Mouse (Mus musculus) E14TG2a.4 (cell line): ENCODE results near the gene Slc1a3.

Experiments
- H3K27me3 ChIP-seq: 2 replicates; pipeline ENCODE4 v1.6.1; 2014; ENCODE audit warnings: low read length, control low read depth; ENCODE audit not compliant: insufficient read depth
- H3K36me3 ChIP-seq: 2 replicates; pipeline ENCODE4 v1.6.1; 2014; ENCODE audit warnings: low read length, control low read depth; ENCODE audit not compliant: insufficient read depth
- H3K4me1 ChIP-seq: replicated peaks from 2 replicates; pipeline ENCODE4 v1.6.1; 2014; ENCODE audit warnings: low read depth, low read length, control low read depth
- H3K4me3 ChIP-seq: replicated peaks from 2 replicates; pipeline ENCODE4 v1.5.1; 2014; ENCODE audit warnings: mild to moderate bottlenecking, low read length
- H3K9me3 ChIP-seq: 2 replicates; pipeline ENCODE4 v1.6.1; 2014; ENCODE audit warnings: low read length, control low read depth
- CTCF ChIP-seq: conservative IDR thresholded peaks from 2 replicates; pipeline ENCODE4 v1.5.1; 2014; ENCODE audit warnings: low read length
- NANOG ChIP-seq: IDR thresholded peaks from 2 replicates; pipeline ENCODE4 v1.6.1; 2014; ENCODE audit warnings: borderline replicate concordance, low read length, mixed read lengths
- POU5F1 ChIP-seq: IDR thresholded peaks from 2 replicates; pipeline ENCODE4 v1.6.1; 2014; ENCODE audit warnings: low read length, borderline replicate concordance

Gene Slc1a3

DNA sequence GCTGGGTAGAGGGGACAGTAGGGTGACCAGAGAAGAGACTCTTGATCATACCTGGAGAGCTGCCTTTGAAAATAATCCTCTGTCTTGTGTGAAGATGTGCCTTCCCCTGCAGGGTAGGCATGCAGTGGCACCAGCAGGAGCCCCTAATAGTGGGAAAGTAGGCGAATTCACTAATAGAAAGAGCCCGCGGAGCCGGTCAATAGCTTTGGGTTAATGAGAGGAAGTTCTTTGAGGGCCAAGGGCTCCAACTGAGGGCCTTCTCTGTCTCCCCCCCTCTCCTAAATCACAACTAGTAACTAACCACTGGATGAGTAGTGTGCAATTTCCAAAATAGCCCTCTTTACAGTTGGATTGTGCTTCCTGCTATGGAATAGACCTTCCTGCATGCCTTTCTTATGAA lies 50.6 kb downstream of the Slc1a3 start:
- TF ChIP-seq POU5F1 (no peak), CTCF (no peak), NANOG (no peak)
- Histone ChIP-seq H3K4me3 (no peak overlapping the region), H3K9me3 (no peaks in the 10 kb centered on the region), H3K36me3 (no peaks in the 10 kb centered on the region), H3K4me1 (peaks cover 35% of the 10 kb centered on the region), H3K27me3 (no peaks in the 10 kb centered on the region)

DNA sequence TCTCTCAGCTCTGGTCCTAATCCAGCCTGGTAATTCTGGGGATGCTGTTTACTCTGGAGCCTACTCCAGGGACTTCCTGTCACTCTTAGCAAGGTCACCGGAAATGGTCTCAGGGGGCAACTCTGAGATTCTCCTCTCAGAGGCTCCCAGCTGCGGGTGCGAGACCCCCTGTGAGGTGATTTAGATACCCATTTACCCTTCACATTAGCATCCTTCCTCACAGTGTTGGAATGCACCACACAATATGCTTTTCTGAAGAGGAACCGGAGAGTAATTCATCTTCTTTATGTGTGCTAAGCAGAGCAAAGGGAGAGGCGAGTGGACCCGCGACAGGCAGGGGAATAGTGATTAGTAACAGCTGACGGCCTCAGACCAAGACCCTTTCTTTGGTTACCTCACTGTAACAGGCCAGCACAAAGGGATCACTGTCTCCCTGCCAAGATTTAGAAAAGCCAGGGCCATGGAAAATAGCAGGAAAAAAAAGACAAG lies 51.0 kb downstream of the Slc1a3 start:
- H3K36me3 ChIP-seq, result no peaks in the 10 kb centered on the region
- no peaks in the 10 kb centered on the region for H3K9me3 ChIP-seq
- H3K27me3 ChIP-seq, result no peaks in the 10 kb centered on the region
- TF ChIP-seq CTCF, result no peak
- no peak for TF ChIP-seq NANOG
- no peak for TF ChIP-seq POU5F1
- peaks cover 35% of the 10 kb centered on the region for H3K4me1 ChIP-seq
- no peak overlapping the region for H3K4me3 ChIP-seq

DNA sequence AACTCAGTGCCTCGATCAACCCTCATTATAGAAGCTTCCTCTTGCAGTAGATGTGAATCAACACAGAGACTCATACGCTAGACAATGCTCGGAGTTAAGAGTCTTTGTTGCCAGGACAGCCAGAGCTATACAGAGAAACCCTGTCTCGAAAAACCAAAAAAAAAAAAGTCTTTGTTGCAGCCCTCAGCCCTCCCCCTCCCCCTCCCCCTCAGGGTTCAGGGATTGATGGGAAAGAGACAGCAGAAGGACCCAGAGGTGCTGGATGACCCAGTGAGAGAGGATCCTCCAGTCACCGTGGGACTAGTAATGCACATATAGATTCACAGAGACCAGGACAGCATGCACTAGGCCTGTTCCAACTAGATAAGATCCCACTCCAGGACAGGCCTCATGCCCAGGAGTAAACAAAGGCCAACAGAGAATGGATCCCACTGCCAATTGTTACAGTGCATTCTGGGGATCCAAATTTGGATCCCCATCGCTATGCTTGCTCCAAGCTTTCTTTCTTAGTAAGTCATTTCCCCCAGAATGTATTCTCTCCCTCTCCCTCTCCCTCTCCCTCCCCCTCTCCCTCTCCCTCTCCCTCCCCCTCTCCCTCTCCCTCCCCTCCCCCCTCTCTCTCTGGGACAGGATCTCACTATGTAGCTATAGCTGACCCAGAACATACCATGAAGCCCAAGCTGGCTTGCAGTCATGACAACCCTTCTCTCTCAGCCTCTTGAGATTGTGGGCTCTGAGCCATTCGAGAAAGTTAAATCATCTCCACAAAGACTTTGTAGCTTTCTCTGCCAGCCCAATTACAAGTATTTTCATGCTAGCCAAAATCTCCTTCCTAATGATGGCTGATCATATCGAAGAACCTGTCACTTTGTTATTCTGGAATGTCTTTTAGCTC lies 52.2 kb downstream of the Slc1a3 start:
- Histone ChIP-seq H3K9me3 (no peaks in the 10 kb centered on the region), H3K4me1 (peaks cover 25% of the 10 kb centered on the region), H3K36me3 (no peaks in the 10 kb centered on the region), H3K27me3 (no peaks in the 10 kb centered on the region), H3K4me3 (no peak overlapping the region)
- TF ChIP-seq NANOG (no peak), CTCF (no peak), POU5F1 (no peak)

DNA sequence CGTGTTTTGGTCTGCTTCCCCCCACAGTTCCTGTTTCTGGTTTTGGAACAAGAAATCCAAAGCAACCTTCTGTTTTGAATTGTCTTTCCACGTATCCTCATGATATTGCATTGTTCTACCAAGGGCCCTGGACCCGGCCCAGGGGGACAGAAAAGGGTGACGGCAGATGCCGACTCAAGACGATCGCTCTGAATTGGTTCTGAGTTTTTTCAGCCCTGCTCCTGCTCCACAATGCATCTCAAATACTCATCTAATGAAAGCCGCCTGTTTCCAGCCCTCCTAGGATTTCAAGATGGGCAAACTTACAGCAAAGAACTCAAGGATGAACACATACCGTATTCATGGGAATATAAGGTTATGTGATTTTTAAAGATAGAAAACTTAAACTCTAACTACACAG lies 55.3 kb downstream of the Slc1a3 start:
- Histone ChIP-seq H3K4me3 (no peak overlapping the region), H3K4me1 (peaks cover 19% of the 10 kb centered on the region), H3K27me3 (no peaks in the 10 kb centered on the region), H3K9me3 (peaks cover 7% of the 10 kb centered on the region), H3K36me3 (peaks cover 13% of the 10 kb centered on the region)
- TF ChIP-seq POU5F1 (no peak), CTCF (no peak)

DNA sequence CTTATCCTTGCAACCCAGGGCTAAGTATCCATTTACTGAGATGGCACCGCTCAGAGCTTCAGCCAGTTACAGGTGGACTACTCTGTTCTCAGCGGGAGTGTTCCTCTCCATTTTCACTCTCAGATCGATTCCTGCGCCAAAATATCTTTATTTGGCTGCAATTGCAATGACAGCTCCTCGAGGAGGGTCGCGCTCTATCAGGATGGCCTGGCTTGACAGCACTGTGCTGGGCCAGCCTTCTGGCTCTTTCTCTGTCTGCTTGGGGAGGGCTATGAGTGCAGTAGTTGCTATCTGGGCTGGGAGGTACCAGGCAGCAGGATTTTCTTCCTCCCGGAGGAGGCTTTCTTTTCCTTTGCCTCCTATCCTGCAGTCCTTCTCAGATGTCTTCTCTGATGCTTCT lies 57.9 kb downstream of the Slc1a3 start:
- H3K4me3 ChIP-seq, result no peak overlapping the region
- H3K36me3 ChIP-seq, result peaks cover 16% of the 10 kb centered on the region
- no peaks in the 10 kb centered on the region for H3K4me1 ChIP-seq
- H3K27me3 ChIP-seq, result no peaks in the 10 kb centered on the region
- peaks cover 7% of the 10 kb centered on the region for H3K9me3 ChIP-seq
- TF ChIP-seq NANOG, result no peak
- no peak for TF ChIP-seq CTCF
- no peak for TF ChIP-seq POU5F1

DNA sequence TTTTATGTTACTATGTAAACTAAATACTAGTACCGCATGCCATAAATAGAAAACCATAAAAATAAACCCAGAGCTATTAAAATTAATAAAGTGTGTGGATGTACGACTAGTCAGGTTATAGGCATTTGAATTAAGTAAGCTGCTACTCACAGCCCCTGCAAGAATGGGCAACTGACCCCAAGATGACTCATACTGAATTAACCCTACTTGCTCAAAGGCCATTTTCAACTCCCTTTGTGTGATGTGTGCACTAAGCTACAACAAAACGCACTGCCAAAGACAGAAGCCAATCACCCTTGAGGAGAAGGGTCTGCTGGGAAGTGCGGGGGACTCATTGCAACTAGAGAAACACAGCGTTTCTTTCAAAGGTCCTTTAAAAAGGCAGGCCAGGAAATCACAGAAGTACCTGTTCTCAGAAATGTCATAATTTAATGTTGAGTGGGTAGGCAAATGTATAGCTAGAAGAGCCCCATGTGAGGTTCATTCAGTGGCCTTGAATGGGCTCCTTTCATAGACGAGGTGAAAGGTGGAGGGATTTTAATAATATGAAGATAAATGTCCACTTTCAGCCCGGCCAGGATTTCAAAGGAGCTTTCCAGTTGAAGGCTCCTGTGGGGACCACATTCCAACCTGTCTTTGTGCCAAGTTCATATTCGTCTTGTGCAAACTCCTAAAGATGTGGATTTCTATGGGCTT lies 66.4 kb downstream of the Slc1a3 start:
- peaks cover 24% of the 10 kb centered on the region for H3K36me3 ChIP-seq
- no peaks in the 10 kb centered on the region for H3K4me1 ChIP-seq
- H3K4me3 ChIP-seq, result no peak overlapping the region
- TF ChIP-seq POU5F1 (no peak), CTCF (no peak), NANOG (no peak)
- no peaks in the 10 kb centered on the region for H3K9me3 ChIP-seq
- no peaks in the 10 kb centered on the region for H3K27me3 ChIP-seq

DNA sequence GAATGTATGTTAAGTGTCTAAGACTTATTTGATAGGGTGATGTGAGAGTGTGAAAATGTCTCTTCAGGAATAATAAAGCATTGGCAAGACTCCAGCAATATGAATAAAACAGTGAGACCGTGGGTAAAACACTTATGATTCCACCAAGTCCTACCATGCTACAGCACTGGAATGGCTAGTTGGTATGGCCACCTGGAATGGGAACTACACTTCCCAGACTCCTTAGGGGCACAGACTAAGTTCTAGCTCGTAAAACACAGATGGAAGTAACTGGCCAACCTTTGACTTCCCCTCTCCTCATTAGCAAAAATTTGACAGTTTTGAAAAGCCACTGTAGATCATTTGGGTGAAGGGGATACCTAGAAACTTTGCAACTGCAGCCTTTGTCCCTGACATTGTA lies 70.7 kb downstream of the Slc1a3 start:
- 0 out of 2 replicates have a peak, but pooled peaks cover 2% of the 10 kb centered on the region for H3K4me1 ChIP-seq
- no peaks in the 10 kb centered on the region for H3K27me3 ChIP-seq
- H3K9me3 ChIP-seq, result peaks cover 9% of the 10 kb centered on the region; the same call in 1 of the 2 replicates
- no peak overlapping the region for H3K4me3 ChIP-seq
- TF ChIP-seq CTCF (no peak), NANOG (no peak), POU5F1 (no peak)
- H3K36me3 ChIP-seq, result peaks cover 30% of the 10 kb centered on the region

DNA sequence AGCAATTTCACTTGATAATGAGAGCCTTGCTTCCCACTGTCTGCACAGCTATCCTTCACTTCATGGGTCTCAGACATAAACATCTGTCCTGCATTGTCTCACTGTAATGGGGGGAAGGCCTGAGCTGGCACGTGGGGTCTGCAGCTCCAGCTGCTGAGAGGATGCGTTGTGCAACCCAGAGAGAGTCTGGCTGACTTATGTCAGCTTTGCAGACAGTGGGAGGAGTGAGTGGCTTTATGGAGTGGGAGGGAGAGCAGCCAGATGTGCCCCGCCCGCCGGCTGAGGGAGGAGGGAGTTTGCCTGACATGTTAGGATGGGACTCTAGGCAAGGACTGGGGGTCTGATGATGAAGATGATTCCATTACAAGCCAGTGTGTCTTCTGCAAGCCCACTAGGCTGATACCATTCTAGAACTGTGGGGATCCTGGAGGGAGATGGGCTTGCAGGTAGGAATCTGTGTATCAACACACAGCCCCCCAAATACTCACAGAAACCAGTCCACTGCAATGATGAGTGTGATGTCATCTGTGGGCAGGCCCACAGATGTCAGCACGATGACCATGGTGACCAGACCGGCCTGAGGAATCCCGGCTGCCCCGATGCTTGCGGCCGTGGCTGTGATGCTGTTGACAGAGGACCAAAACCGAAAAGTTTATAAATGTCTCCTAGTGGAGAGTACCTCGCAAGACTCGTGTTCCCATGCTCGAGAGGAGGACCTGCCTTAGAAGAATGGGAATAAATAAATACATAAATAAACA lies 71.8 kb downstream of the Slc1a3 start:
- H3K4me3 ChIP-seq, result no peak overlapping the region
- H3K27me3 ChIP-seq, result no peaks in the 10 kb centered on the region
- 0 out of 2 replicates have a peak, but pooled peaks cover 2% of the 10 kb centered on the region for H3K4me1 ChIP-seq
- H3K9me3 ChIP-seq, result peaks cover 9% of the 10 kb centered on the region; the same call in 1 of the 2 replicates
- TF ChIP-seq CTCF (no peak), NANOG (no peak), POU5F1 (no peak)
- peaks cover 28% of the 10 kb centered on the region for H3K36me3 ChIP-seq
